Mouse (Mus musculus): Measurements from ENCODE around the gene Sorcs3. TPM values are rescaled to one million over a fixed set of nuclear protein-coding genes. Genes with fewer than 3 reads are reported as not detected.
A peak's percentile ranks its signal among the peaks of the same experiment; 100 is the strongest.

The Sorcs3 gene
- polyA plus RNA-seq (2015; fragmentation: Nextera tagmentation; extraction: Ambion mirVana) = 0.45 TPM in 2 replicates

DNA sequence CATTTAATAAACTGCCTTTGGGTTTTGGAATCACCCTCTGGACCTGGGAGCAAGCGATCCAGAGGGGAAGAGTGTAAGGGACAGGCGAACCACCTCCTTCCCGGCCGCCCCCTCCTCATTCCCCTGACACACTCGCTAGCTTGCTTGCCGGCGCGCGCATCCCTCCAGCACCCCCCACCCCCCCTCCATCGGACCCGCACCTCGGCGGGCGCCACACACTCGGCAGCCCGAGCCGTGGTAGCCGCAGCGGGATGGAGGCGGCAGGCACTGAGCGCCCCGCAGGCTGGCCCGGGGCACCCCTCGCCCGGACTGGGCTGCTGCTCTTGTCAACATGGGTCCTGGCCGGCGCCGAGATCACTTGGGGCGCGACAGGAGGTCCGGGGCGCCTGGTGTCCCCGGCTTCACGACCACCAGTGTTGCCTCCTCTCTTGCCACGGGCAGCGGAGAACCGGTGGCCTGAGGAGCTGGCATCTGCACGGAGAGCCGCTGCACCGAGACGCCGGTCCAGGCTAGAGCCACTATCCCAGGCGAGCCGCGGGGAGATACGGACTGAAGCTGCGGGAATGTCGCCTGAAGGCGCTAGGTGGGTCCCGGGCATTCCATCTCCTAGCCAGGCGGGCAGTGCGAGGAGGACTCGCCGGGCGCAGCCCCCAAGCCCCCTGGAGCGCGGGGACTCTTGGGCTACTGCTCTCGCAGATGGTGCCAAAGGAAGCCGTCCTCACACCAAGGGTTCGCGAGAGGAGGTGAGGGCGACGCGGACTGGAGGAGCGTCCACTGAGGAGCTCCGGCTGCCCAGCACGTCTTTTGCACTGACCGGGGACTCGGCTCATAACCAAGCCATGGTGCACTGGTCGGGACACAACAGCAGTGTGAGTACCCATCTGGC, at the start of gene Sorcs3:
TSS of gene Sorcs3 (plus strand) at position 97 of the 886 bp plus-strand sequence.
- under 1% methylated on average over 70 of the region's 70 CpGs for WGBS
- Histone ChIP-seq H3K27me3 (replicated peaks; ENCODE audit: control insufficient read depth, insufficient read depth, low read length) (peaks cover 46% of the 10 kb centered on the region), H3K9ac (ENCODE audit: low read depth, low read length) (peak within 1 kb of the TSS; percentile 49)

DNA sequence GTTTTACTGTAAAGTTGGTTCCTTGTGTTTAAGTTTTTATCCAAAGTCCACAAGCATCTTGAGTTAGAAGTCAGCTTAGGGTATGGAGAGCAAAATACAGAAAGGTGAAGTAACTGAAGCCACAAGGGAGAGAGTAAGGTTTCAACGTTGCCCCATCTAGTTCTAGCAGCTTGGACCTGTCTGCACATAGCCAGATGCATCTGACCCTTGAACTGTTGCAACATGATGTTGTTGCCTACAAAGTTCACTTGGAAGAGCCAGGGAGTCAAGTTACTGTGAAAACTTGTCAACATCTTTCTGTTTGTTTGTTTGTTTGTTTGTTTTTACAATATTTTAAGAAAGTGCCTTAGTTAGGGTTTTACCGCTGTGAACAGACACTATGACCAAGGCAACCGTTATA, 40.5 kb upstream of the Sorcs3 start:
- Histone ChIP-seq H3K4me3 (ENCODE audit: low read length) (no peak overlapping the region), H3K4me1 (ENCODE audit: control insufficient read depth, insufficient read depth, low read length) (no peaks in the 10 kb centered on the region), H3K27ac (ENCODE audit: low read length) (no peak overlapping the region), H3K9ac (ENCODE audit: low read depth, low read length) (no peak overlapping the region), H3K4me2 (ENCODE audit: low read depth, low read length) (no peak overlapping the region), H3K27me3 (replicated peaks; ENCODE audit: control insufficient read depth, insufficient read depth, low read length) (no peaks in the 10 kb centered on the region), H3K9me3 (ENCODE audit: control insufficient read depth, low read length) (no peaks in the 10 kb centered on the region), H3K36me3 (ENCODE audit: control insufficient read depth, insufficient read depth, low read length) (no peaks in the 10 kb centered on the region)
- 87% methylated on average over 3 of the region's 3 CpGs for WGBS
- no peak for ATAC-seq

More for the DNA sequence above, at the start of gene Sorcs3:
- peak within 1 kb of the TSS; percentile 53 for H3K4me3 ChIP-seq (ENCODE audit: low read length)
- H3K4me1 ChIP-seq (ENCODE audit: control insufficient read depth, insufficient read depth, low read length) = 0 out of 2 replicates have a peak, but pooled peaks cover 9% of the 10 kb centered on the region
- H3K27ac ChIP-seq (ENCODE audit: low read length) = no peak within 1 kb of the TSS
- H3K9me3 ChIP-seq (ENCODE audit: control insufficient read depth, low read length) = no peaks in the 10 kb centered on the region
- no peaks in the 10 kb centered on the region for H3K36me3 ChIP-seq (ENCODE audit: control insufficient read depth, insufficient read depth, low read length)
- ATAC-seq = peak; percentile 23; the same call in 1 of the 2 replicates
- peak within 1 kb of the TSS; percentile 98 for H3K4me2 ChIP-seq (ENCODE audit: low read depth, low read length)

GRCm38 (mm10) chr19:48167110-48167509, 38.7 kb upstream of the Sorcs3 start:
- Histone ChIP-seq H3K4me2 (ENCODE audit: low read depth, low read length) (no peak overlapping the region), H3K9ac (ENCODE audit: low read depth, low read length) (no peak overlapping the region), H3K4me1 (ENCODE audit: control insufficient read depth, insufficient read depth, low read length) (no peaks in the 10 kb centered on the region), H3K36me3 (ENCODE audit: control insufficient read depth, insufficient read depth, low read length) (no peaks in the 10 kb centered on the region), H3K4me3 (ENCODE audit: low read length) (no peak overlapping the region), H3K9me3 (ENCODE audit: control insufficient read depth, low read length) (no peaks in the 10 kb centered on the region), H3K27me3 (replicated peaks; ENCODE audit: control insufficient read depth, insufficient read depth, low read length) (no peaks in the 10 kb centered on the region), H3K27ac (ENCODE audit: low read length) (no peak overlapping the region)
- 56% methylated on average over 1 of the region's 1 CpGs for WGBS
- ATAC-seq = no peak

- WGBS = 56% methylated on average over 5 of the region's 5 CpGs
- no peak overlapping the region for H3K9ac ChIP-seq (ENCODE audit: low read depth, low read length)
- ATAC-seq = no peak
- H3K4me1 ChIP-seq (ENCODE audit: control insufficient read depth, insufficient read depth, low read length) = no peaks in the 10 kb centered on the region
- no peak overlapping the region for H3K4me2 ChIP-seq (ENCODE audit: low read depth, low read length)
- no peaks in the 10 kb centered on the region for H3K36me3 ChIP-seq (ENCODE audit: control insufficient read depth, insufficient read depth, low read length)
- H3K27me3 ChIP-seq (replicated peaks; ENCODE audit: control insufficient read depth, insufficient read depth, low read length) = no peaks in the 10 kb centered on the region
- H3K9me3 ChIP-seq (ENCODE audit: control insufficient read depth, low read length) = no peaks in the 10 kb centered on the region
- no peak overlapping the region for H3K27ac ChIP-seq (ENCODE audit: low read length)
- H3K4me3 ChIP-seq (ENCODE audit: low read length) = no peak overlapping the region
Measured at GRCm38 (mm10) chr19:48168284-48168683, 37.5 kb upstream of the Sorcs3 start.

- Histone ChIP-seq H3K4me2 (ENCODE audit: low read depth, low read length) (no peak overlapping the region), H3K36me3 (ENCODE audit: control insufficient read depth, insufficient read depth, low read length) (no peaks in the 10 kb centered on the region), H3K9me3 (ENCODE audit: control insufficient read depth, low read length) (no peaks in the 10 kb centered on the region), H3K27ac (ENCODE audit: low read length) (no peak overlapping the region), H3K4me1 (ENCODE audit: control insufficient read depth, insufficient read depth, low read length) (no peaks in the 10 kb centered on the region), H3K4me3 (ENCODE audit: low read length) (no peak overlapping the region), H3K9ac (ENCODE audit: low read depth, low read length) (no peak overlapping the region), H3K27me3 (replicated peaks; ENCODE audit: control insufficient read depth, insufficient read depth, low read length) (no peaks in the 10 kb centered on the region)
- no peak for ATAC-seq
- 67% methylated on average over 4 of the region's 4 CpGs for WGBS
Measured at GRCm38 (mm10) chr19:48174717-48175116, 31.1 kb upstream of the Sorcs3 start.

DNA sequence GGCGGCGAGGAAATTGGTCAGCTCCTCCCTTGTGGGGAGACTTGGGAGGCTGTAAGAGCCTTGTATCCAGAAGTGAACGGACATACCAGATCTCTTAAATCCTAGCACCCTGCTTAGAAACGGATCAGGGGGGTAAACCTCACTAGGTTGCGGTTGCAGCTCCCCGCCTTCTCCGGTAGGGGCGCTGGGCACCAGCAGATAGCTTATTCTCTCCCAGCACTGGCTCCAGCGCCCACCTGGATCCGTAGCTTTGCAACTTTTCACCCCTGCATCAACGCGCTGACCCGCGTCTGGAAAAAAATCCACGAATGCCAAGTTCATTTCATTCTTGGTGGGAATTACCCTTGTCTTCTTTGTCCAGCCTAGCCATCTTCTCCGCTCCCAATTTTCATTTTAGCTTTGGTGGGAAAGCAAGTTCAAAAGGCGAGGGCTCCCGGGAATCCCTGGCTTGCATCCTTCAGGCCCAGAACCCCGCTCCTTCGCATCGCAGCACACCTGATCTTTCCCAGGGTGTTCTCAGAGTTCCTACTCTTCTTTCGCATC, 1.8 kb upstream of the Sorcs3 start:
- H3K4me2 ChIP-seq (ENCODE audit: low read depth, low read length) = peak overlapping the region; percentile 98; the same call in 1 of the 2 replicates
- 0 out of 2 replicates have a peak overlapping the region, but pooled peaks have one; percentile 2 for H3K4me3 ChIP-seq (ENCODE audit: low read length)
- H3K36me3 ChIP-seq (ENCODE audit: control insufficient read depth, insufficient read depth, low read length) = no peaks in the 10 kb centered on the region
- no peak overlapping the region for H3K27ac ChIP-seq (ENCODE audit: low read length)
- no peaks in the 10 kb centered on the region for H3K9me3 ChIP-seq (ENCODE audit: control insufficient read depth, low read length)
- H3K27me3 ChIP-seq (replicated peaks; ENCODE audit: control insufficient read depth, insufficient read depth, low read length) = peaks cover 46% of the 10 kb centered on the region
- ATAC-seq = no peak
- WGBS = 2% methylated on average over 22 of the region's 22 CpGs
- H3K4me1 ChIP-seq (ENCODE audit: control insufficient read depth, insufficient read depth, low read length) = 0 out of 2 replicates have a peak, but pooled peaks cover 9% of the 10 kb centered on the region
- H3K9ac ChIP-seq (ENCODE audit: low read depth, low read length) = no peak overlapping the region

DNA sequence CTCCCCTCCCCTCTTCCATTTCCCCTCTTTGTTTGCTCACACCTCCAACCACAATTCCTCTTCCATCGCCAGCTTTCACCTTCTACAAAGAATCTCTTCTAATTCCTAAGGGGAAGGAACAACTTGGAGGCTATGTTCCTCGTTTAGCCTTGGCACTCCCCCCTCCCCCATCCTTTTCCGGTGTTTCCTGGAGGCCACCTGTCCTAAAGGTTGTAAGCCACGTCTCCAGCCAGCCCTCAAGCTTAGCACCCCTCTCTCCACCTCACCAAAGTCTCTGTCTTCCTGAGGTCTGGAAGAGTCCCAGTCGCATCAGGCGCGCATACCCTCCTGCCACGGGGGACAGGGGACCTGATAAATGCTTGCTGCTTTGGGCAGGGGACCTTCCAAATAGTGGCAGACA, 1.3 kb upstream of the Sorcs3 start:
- Histone ChIP-seq H3K4me2 (ENCODE audit: low read depth, low read length) (peak overlapping the region; percentile 98), H3K4me1 (ENCODE audit: control insufficient read depth, insufficient read depth, low read length) (0 out of 2 replicates have a peak, but pooled peaks cover 9% of the 10 kb centered on the region), H3K36me3 (ENCODE audit: control insufficient read depth, insufficient read depth, low read length) (no peaks in the 10 kb centered on the region), H3K4me3 (ENCODE audit: low read length) (peak overlapping the region; percentile 53), H3K27ac (ENCODE audit: low read length) (no peak overlapping the region), H3K9ac (ENCODE audit: low read depth, low read length) (no peak overlapping the region), H3K27me3 (replicated peaks; ENCODE audit: control insufficient read depth, insufficient read depth, low read length) (peaks cover 46% of the 10 kb centered on the region), H3K9me3 (ENCODE audit: control insufficient read depth, low read length) (no peaks in the 10 kb centered on the region)
- under 1% methylated on average over 8 of the region's 8 CpGs for WGBS
- ATAC-seq = no peak

DNA sequence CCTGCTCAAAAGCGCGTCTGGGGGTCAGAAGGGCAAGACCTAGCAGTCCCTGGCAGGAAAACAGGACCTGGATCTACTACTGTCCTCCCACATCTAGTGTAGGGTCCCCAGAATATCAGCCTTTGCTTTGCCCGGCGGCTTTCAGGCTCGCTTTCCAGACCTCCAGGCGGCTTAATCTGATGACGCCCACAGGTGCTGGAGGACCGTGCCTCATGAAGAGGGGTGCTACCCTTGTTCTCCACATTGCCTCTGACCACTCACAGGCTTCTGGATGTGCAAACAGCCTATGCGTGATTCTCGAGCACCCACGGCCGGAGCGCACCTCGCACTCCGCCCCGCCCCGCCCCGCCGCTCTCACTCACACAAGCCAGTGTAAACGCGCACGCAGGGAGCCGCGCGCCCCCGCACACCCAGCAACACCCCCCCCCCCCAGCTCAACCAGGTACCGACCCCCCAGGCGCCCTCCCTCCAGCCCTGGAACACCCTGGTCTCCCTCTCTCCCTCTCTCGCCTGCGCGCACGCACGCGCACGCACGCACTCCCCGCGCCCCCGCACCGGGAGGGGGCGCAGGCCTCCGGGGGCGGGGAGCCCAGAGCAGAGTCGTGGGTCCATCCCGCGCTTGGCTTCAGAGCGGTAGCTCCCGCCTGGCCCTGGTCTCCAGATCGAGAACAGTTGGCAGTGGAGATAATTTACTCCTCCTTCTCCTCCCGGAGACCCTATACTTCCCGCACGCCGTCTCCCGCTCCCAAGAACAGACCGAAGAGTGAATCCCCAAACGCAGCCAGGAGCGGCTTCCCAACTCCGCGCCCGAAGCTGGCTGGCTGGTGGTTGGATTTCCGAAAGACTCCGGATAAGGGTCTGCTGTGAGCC, 698 bp upstream of the Sorcs3 start:
- no peaks in the 10 kb centered on the region for H3K36me3 ChIP-seq (ENCODE audit: control insufficient read depth, insufficient read depth, low read length)
- peaks cover 46% of the 10 kb centered on the region for H3K27me3 ChIP-seq (replicated peaks; ENCODE audit: control insufficient read depth, insufficient read depth, low read length)
- H3K4me3 ChIP-seq (ENCODE audit: low read length) = peak overlapping the region; percentile 53
- H3K27ac ChIP-seq (ENCODE audit: low read length) = no peak overlapping the region
- H3K4me1 ChIP-seq (ENCODE audit: control insufficient read depth, insufficient read depth, low read length) = 0 out of 2 replicates have a peak, but pooled peaks cover 9% of the 10 kb centered on the region
- H3K9ac ChIP-seq (ENCODE audit: low read depth, low read length) = peak overlapping the region; percentile 49
- H3K4me2 ChIP-seq (ENCODE audit: low read depth, low read length) = peak overlapping the region; percentile 98
- no peak for ATAC-seq
- no peaks in the 10 kb centered on the region for H3K9me3 ChIP-seq (ENCODE audit: control insufficient read depth, low read length)
- WGBS = under 1% methylated on average over 51 of the region's 62 CpGs
